Mouse (Mus musculus) brain, embryonic 14.5 days (tissue): ENCODE data around the gene Abcg4. TPM values are rescaled to one million over a fixed set of nuclear protein-coding genes. Genes with fewer than 3 reads are reported as not detected.
"Not testable (repeated sequence)": the region's sequence is repeated elsewhere in the genome, so short reads cannot be mapped to it uniquely, and the experiment has no call there.

Source experiments
- DNase-seq: peaks from one replicate; pipeline ENCODE4 v3.0.0-alpha.2; 2011; ENCODE audit warnings: low read depth
- CTCF ChIP-seq: fragments of 200-500 bp; IDR thresholded peaks from 2 replicates; pipeline ENCODE4 v1.5.1; 2012; ENCODE audit warnings: inconsistent platforms, mild to moderate bottlenecking, moderate library complexity, borderline replicate concordance; ENCODE audit not compliant: insufficient read depth, insufficient read length; ENCODE audit errors: extremely low read depth
- POLR2A ChIP-seq: fragments of 200-500 bp; IDR thresholded peaks from 2 replicates; pipeline ENCODE4 v1.6.1; 2012; ENCODE audit warnings: mild to moderate bottlenecking, inconsistent platforms, borderline replicate concordance; ENCODE audit not compliant: poor library complexity, insufficient read depth, insufficient read length, severe bottlenecking; ENCODE audit errors: extremely low read depth
- polyA plus RNA-seq: library from polyadenylated mRNA; depleted of rRNA; stranded (reverse); fragments of >200 nt; gene quantifications from 2 replicates; pipeline ENCODE4 v1.2.3, GENCODE M21; 2012

The Abcg4 gene
- polyA plus RNA-seq, 1 experiment = 72.9 TPM

DNA sequence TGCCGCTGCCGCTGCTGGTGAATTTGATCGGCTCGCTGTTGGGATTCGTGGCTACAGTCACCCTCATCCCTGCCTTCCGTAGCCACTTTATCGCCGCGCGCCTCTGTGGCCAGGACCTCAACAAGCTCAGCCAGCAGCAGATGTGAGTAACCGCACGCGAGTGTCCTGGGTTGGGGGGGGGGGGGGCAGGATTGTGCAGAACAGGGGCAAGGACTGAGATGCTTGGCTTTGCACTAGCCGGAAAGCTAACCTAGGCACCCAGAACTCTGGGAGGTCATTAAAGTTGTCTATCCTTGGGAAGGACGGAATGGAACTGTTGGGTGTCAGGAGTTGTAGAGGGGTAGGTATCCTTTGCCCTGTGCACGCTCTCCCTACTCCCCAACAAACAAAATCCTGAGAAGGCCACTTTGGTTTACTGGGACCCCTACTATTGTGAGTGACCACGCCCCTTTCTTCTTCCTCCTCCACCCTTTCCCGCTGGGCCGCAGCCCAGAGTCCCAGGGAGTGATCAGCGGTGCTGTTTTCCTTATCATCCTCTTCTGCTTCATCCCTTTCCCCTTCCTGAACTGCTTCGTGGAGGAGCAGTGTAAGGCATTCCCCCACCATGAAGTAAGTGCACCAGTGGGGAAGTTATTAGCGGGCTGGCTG is 38.8 kb upstream of the Abcg4 start:
- peak; percentile 55 for DNase-seq
- TF ChIP-seq POLR2A (no peak), CTCF (no peak)

DNA sequence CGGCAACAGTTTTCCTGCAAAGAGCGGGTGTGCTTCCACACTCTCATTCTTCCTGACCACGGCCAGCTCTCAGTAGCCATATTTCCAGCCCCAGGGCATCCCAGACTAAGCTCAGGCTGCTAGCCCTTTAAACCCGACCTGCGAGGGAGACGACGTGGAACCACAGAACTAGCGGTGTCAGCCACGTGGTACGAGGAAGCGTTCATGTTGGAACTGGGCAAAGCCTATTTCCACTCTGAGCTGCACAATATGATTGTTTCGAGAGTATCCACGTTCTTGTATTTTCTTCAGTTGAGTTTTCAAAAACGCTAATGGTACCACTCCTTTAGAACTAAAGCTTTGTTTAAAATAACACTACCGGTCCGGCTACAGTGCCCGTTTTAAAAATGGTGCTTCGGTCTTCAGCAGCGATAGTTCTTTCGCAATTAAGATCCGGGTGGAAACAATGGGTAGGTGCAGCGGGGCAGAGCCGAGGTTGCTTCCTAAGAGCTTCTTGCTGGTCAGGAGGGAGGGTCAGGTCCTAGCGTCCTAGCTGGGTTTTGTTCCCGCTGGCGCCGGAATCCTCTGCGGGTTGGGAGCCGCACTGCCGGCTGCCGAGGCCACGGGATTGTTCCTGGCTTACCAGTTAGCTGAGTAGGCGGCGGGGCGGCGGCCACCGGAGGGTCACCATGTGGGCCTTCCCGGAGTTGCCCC is 38.1 kb upstream of the Abcg4 start:
- TF ChIP-seq CTCF (no peak), POLR2A (peak; percentile 33; the same call in 1 of the 2 replicates)
- peak; percentile 95 for DNase-seq

DNA sequence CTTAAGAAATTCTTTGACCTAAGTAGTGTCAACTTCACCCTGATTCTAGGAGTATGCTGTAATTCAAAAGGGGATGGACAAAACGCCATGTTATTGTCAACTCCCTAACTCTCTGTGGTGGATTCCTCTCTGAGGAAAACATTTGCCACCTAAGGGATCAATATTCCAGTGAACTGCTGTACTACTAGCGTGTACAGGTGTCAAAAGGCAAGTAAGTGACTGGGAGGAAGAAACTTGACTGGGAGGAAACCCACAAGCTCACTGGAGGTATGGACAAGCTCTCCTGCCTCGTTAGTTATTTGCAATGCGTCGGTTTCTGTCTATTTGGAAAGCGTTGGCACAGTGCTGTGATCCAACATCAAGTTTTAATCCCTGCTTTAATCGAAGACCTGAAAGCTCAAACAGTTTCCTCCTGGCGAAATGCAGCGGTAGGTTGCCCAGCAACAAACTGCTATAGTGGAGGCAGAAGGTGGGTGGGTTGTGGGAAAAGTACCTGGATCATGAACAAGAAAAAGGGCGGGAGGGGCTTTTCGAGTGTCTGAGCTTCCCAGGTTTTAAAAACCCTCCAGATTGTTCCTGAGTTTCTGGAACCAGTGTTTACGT is 37.5 kb upstream of the Abcg4 start, which contains the start of gene Dpagt1:
Gene Dpagt1 (plus strand): TSS at position 252 of the 603 bp plus-strand sequence.
- no peak for TF ChIP-seq POLR2A
- no peak for TF ChIP-seq CTCF
- no peak for DNase-seq

DNA sequence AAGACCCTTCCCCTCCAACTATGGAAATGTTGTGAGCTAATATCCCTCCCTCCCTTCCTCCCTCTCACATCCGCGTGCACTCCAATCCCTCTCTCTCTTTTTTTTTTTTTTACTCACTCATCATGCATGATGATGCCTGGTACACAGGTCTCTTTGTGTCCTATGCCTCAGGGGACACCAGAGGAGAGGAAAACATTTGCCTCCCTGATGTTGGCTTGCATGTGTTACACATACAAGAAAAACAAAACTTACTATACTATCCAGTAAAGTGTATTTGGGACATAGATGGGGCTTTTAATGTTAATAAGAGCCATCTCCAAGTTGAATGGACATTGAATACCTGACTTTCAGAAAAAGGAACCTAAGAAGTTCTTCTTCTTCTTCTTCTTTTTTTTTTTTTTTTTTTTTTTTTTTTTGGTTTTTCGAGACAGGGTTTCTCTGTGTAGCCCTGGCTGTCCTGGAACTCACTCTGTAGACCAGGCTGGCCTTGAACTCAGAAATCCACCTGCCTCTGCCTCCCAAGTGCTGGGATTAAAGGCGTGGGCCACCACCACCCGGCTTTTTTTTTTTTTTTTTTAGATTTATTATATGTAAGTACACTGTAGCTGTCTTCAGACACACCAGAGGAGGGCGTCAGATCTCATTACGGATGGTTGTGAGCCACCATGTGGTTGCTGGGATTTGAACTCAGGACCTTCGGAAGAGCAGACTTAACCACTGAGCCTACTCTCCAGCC is 36.8 kb upstream of the Abcg4 start:
- DNase-seq = not testable (repeated sequence)

DNA sequence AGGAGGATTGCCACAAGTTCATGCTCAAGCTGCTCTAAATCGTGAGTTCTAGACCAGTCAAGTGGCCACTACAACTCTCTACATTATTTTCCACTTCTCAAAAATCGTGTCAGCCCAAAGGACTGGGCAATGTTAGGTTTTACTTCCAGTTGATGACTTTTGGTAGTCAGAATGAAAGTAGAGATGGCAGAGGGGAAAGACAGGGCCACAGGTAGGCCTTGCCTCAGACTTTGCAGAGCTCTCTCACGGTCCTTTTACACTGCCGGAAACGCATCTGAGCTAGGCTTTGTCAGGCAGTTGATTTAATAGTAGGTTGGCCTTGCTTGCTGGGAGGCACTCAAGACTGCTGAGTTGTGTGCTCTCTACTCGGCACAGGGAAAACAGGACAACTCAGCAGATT is 35.7 kb upstream of the Abcg4 start:
- no peak for DNase-seq
- TF ChIP-seq CTCF (no peak), POLR2A (no peak)

DNA sequence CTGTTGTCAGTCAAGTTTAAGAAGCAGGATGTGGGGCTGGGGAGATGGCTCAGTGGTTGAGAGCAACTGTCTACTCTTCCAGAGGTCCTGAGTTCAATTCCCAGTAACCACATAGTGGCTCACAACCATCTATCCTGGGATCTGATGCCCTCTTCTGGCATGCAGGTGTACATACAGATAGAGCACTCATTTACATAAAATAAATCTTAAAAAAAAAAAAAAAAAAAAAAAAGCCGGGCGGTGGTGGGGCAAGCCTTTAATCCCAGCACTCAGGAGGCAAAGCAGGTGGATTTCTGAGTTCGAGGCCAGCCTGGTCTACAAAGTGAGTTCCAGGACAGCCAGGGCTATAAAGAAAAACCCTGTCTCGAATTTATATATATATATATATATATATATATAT is 35.2 kb upstream of the Abcg4 start:
- DNase-seq = not testable (repeated sequence)

DNA sequence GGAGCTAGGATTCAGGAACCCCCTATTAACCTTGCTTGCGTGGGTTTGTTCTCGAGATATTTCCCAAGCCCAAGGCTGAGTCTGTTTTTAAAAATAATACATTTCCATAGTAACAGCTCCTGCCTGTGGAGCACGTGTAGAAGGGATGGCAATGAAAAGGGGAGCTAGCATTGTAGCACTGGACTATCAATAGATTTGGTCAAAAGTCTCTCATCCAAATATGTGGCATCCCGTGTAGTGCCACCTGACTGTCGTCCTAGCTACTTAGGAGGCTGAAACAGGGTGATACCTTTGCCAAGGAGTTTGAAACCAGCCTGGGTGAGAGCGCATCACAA is 32.4 kb upstream of the Abcg4 start:
- no peak for DNase-seq

DNA sequence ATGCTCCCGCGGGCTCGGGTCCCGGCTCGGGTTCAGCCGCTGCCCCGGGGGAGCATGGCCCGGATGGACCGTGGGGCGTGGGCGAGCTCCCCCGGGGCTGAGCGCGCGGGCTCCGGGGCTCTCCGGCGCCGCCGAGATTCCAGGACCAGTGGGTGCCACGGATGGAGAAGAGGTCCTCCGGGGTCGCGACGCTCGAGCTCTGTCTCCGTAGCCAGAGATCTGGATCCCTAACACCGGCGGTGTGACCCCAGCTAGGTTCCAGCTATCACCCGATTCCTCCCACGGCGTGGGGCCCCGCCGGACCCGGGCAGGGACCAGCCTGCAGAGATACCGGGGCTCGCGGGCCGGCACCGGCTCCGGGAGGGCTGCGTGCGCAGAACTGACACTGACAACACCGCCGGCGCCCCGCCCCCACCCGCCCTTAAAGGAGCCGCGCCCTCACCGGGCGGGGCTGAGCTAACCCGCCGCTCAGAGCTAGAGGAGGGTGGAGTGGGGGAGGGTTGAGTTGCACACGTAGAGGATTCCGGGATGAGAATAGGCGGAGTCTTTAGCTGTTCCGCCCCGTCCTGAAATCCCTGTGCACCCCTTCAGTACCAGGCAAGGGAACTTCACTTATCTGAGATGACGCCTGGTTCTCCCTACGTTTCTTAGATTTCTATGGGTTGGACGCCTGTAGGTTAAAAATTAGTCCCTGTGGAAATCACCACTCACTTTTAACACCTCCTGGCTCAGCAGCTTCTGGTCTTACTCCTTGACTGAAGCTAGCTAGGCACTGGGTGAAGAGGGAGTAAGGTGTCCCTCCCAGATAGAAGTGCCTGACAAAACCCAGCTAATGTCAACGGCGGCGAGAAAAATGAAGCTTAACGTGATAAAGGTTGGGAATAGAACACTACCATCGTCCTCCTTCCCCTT is 31.7 kb upstream of the Abcg4 start, which contains the start of gene C2cd2l:
Gene C2cd2l (minus strand): TSS at position 399 of the 912 bp plus-strand sequence.
- DNase-seq = peak; percentile 99
- no peak for TF ChIP-seq CTCF
- TF ChIP-seq POLR2A = peak; percentile 70; the same call in 1 of the 2 replicates

More for the DNA sequence above, 32.4 kb upstream of the Abcg4 start:
- TF ChIP-seq POLR2A = no peak
- TF ChIP-seq CTCF = no peak

DNA sequence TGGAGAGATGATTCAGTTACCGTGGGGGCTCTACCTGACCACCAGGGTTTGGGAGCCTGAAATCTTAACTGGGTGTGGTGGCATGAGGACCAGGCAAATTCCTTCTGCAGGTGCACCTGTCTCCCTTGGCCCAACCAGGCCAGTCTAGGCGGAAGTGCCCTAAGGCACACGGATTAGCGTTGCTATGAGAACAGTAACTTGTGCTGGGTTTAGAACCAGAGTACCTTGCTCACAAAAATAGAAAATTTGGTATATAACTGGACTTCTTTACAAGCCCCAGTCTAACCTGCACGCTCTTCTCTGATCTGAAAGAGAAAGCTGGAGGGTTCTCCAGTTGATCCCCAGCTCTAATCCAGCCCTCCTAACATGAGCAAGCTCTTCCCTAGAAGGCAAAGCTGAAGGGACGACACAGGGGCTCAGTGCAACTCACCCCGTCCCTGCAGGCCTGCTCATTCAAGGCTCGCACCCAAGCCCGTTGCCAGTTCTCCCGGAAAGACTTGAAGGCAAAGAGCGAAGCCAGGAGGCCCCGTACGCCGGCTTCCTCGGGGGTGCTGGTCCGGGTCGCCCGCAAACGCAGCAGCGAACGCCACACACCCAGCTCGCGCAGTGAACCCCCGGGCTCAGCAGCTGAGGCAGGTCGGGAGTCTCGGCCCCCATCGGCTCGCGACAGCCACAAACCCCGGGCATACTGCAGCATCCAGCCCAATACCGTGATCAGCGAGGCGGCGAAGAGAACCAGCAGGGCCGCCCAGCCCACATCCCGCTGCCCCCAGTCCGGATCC is 30.9 kb upstream of the Abcg4 start:
- TF ChIP-seq CTCF = no peak
- TF ChIP-seq POLR2A = no peak
- peak; percentile 27 for DNase-seq

DNA sequence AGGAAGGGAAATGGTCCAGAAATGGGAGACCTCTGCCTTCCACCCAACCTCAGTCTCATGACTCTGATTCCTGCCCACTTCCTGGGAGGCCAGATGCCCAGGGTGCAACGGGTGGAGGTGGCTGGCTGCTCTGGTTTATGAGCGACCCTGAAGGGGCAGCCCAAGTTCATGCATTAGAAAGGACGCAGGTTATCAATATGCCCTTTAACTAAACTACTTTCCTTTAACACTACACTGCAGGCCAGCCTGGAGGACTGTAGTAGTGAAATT is 30.3 kb upstream of the Abcg4 start:
- no peak for DNase-seq
- TF ChIP-seq CTCF (no peak), POLR2A (no peak)

DNA sequence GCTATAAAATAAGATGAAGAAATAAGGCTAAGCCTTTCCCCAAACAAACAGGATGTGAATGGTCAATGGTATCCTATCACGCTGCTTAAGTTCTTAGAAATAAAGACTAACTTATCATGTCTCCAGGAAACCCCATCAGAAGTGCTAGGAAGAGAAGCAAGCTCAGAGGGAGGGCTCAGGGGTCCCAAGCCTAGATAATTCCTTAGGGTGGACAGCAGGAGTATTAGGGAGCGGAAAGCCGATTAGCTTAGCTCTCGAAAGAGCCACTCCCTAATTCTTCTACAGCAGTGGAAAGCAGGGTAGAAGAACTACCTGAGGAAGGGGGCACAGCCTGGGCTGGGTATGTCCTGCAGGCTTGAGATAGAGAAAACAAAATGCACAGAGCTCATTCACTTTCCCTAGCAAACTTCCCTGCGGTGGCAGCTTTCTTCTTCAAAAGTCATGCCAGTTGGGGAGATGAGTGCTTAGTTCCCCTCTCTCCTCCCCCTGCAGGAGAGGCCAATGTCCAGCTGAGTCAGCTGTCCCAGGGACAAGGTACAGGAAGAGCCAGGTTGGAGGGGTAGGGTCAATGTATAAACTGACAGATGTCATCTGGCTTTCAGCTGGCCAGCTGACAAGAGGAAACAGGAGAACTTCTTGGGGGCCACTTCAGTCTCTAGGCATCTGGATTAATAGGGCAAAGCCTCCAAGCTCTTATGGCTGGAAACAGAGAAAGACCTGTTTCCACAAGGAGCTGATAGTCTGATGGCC is 29.8 kb upstream of the Abcg4 start:
- no peak for TF ChIP-seq CTCF
- no peak for TF ChIP-seq POLR2A
- no peak for DNase-seq
